Mouse (Mus musculus) MEL (cell line): ENCODE measurements around the gene Olfr1427.
"Not testable (repeated sequence)": the region's sequence is repeated elsewhere in the genome, so short reads cannot be mapped to it uniquely, and the experiment has no call there.

Experiments used
- CTCF ChIP-seq, 3 experiments: IDR thresholded peaks in 2 of 3; conservative IDR thresholded peaks in 1 of 3; 2 replicates each; pipeline ENCODE4 v1.5.1; 2011 to 2012; ENCODE audit warnings: low read length in 3 of 3, low read depth in 2 of 3, mild to moderate bottlenecking in 2 of 3, improper control_type of control experiment in 1 of 3, inconsistent platforms in 1 of 3, mixed read lengths in 1 of 3, moderate library complexity in 1 of 3; ENCODE audit not compliant: control insufficient read depth in 1 of 3, insufficient read depth in 1 of 3, poor library complexity in 1 of 3, severe bottlenecking in 1 of 3
- KAT2A ChIP-seq: conservative IDR thresholded peaks from 2 replicates; pipeline ENCODE4 v1.6.1; 2012; ENCODE audit warnings: low read depth, low read length, improper control_type of control experiment, inconsistent platforms
- USF1 ChIP-seq: IDR thresholded peaks from 2 replicates; pipeline ENCODE4 v1.6.1; 2014; ENCODE audit warnings: low read depth, mild to moderate bottlenecking, inconsistent platforms, low read length, improper control_type of control experiment, moderate library complexity

DNA sequence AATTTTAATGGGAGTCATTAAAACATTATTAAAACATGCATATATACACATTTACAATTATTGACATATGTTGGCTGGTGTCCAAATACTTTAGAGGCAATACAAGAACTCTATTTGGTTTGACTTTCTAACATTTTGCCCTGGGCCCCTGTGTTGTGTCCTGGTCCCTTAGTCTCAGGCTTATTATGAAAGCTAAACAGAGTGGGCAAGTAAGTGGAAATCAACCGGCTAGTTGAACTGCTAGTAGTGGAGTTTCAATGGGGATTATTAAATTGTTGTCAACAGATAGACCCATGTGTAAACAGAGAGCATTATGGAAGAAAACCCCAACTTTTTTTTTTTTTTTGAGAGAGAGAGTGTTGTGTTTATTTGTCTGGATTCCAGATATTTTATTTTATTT, 40.6 kb downstream of the Olfr1427 start, which contains the start of gene Olfr1424:
- not testable (repeated sequence) for TF ChIP-seq CTCF (IDR thresholded peaks at IDR 0.05 in 2 of 3, conservative IDR thresholded peaks at IDR 0.05 in 1 of 3; ENCODE audit: control insufficient read depth in 1 of 3, insufficient read depth in 1 of 3, low read depth in 2 of 3, low read length in 3 of 3, poor library complexity in 1 of 3, severe bottlenecking in 1 of 3); USF1; KAT2A
